ENCODE assay signal across 8 mouse cellular contexts in the genomic region with DNA sequence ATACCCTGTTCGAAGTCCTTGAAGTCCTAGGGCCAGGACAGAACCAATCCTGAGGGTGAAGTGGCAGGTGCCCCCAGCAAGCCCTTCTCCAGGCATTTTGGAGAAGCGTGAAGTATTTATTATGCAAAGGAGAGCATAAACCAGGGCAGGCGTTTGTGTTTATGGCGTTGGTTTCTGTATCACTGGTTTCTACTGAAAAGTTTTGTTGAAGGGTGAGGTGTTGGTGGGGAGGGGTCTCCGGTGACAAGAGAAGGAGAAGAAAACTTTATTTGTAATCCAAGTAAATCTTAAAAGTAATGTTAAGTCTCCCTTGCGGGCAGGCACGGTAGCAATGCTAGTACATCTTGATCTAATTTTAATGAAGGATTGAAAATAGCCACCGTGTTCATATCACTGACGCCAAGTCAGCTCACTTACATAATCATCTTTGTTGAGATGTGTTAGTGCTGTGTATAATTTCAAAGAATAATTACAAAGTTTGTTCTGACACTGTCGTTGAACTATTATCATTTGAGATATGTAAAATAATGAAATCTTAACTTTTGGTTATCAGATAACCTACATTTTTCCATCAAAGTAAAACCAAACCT.
A peak's percentile ranks its signal among the peaks of the same experiment; 100 is the strongest.
DNase-seq lines count a peak whose midpoint lies in the region; ATAC-seq and TF ChIP-seq lines count a peak whose summit lies in the region.

No protein-coding gene starts in this region.

- H3K36me3 ChIP-seq in kidney, postnatal 0 days (ENCODE audit: insufficient read depth, low read length): no peaks in the 10 kb centered on the region
- H3K36me3 ChIP-seq in forebrain, postnatal 0 days (ENCODE audit: insufficient read depth): no peaks in the 10 kb centered on the region

- peaks cover 11% of the 10 kb centered on the region; the same call in 1 of the 2 replicates for H3K4me1 ChIP-seq in kidney, postnatal 0 days (replicated peaks; ENCODE audit: insufficient read depth, low read length)
- H3K4me1 ChIP-seq in forebrain, postnatal 0 days (ENCODE audit: insufficient read depth): no peaks in the 10 kb centered on the region

- DNase-seq in kidney, postnatal 0 days (ENCODE audit: low spot score): no peak
- no peak for DNase-seq in kidney, adult 9 months
- peak; percentile 22 for DNase-seq in cerebellum, postnatal 25 days
- DNase-seq in forebrain, postnatal 0 days: no peak
- DNase-seq in mesoderm, embryonic 11.5 days (ENCODE audit: low read depth, low spot score): peak; percentile 9
- DNase-seq in urinary bladder, postnatal 25 days (ENCODE audit: low spot score): no peak

- no peaks in the 10 kb centered on the region for H3K27me3 ChIP-seq in kidney, postnatal 0 days (ENCODE audit: insufficient read depth, low read length)
- H3K27me3 ChIP-seq in forebrain, postnatal 0 days (ENCODE audit: insufficient read depth, low read length): no peaks in the 10 kb centered on the region

- no peak for TF ChIP-seq CTCF in kidney, postnatal 0 days (IDR thresholded peaks at IDR 0.05; ENCODE audit: low read depth)
- TF ChIP-seq CTCF in forebrain, postnatal 0 days (IDR thresholded peaks at IDR 0.05; ENCODE audit: low read depth): no peak

- 20% methylated on average over 10 of the region's 10 CpGs for WGBS in kidney, postnatal 0 days
- WGBS in forebrain, postnatal 0 days: 12% methylated on average over 10 of the region's 10 CpGs

- no peak for ATAC-seq in kidney, postnatal 0 days (replicated peaks; ENCODE audit: low FRiP score, low read depth)
- no peak for ATAC-seq in forebrain, postnatal 0 days
- no peak for ATAC-seq in activated CD4-positive, CD25-positive, alpha-beta regulatory T cell, adult 4 months
- no peak for ATAC-seq in frontal cortex, adult (ENCODE audit: low TSS enrichment)

- H3K27ac ChIP-seq in kidney, postnatal 0 days: peak overlapping the region; percentile 96
- H3K27ac ChIP-seq in forebrain, postnatal 0 days (ENCODE audit: low read depth, low read length): no peak overlapping the region

- H3K4me3 ChIP-seq in kidney, postnatal 0 days (replicated peaks; ENCODE audit: low read depth, low read length): peak overlapping the region; percentile 84
- H3K4me3 ChIP-seq in forebrain, postnatal 0 days (ENCODE audit: low read depth, low read length): peak overlapping the region; percentile 55

- peak overlapping the region; percentile 84 for H3K4me2 ChIP-seq in kidney, postnatal 0 days (ENCODE audit: low read length)
- peak overlapping the region; percentile 84 for H3K4me2 ChIP-seq in forebrain, postnatal 0 days (ENCODE audit: low read depth)

- H3K9ac ChIP-seq in kidney, postnatal 0 days (ENCODE audit: low read depth, low read length): peak overlapping the region; percentile 84
- peak overlapping the region; percentile 72 for H3K9ac ChIP-seq in forebrain, postnatal 0 days

- H3K9me3 ChIP-seq in kidney, postnatal 0 days (replicated peaks; ENCODE audit: low read length): no peaks in the 10 kb centered on the region
- H3K9me3 ChIP-seq in forebrain, postnatal 0 days (ENCODE audit: low read length): no peaks in the 10 kb centered on the region

Comparison
In these comparisons a context has a peak if more than half of its experiments do, and no peak if none do; other contexts are left out.
1. DNase-seq: peak in cerebellum, postnatal 25 days (2 of 2) and mesoderm, embryonic 11.5 days (single experiment); none in kidney, postnatal 0 days (single experiment), kidney, adult 9 months (single experiment), forebrain, postnatal 0 days (single experiment) and urinary bladder, postnatal 25 days (single experiment).